Mouse (Mus musculus) hematopoietic stem cell, adult 5-6 weeks (primary cell): ENCODE measurements at regions not wholly inside any gene's neighbourhood (a gene's known extent, or its start where the extent isn't known, plus 50 kb on each side); places are given as distances from the start of the nearest gene placed in this dataset.

Experiments used
- ATAC-seq, 2 experiments: fragments of 125-278 bp in 1 of 2; replicated peaks in 1 of 2; 2 replicates each; pipeline ENCODE4 v1.8.0; 2016 to 2017; ENCODE audit warnings: inconsistent platforms in 2 of 2, mild to moderate bottlenecking in 2 of 2, moderate number of reproducible peaks in 2 of 2, low read depth in 1 of 2, moderate TSS enrichment in 1 of 2; ENCODE audit not compliant: low FRiP score in 2 of 2, poor library complexity in 2 of 2, severe bottlenecking in 2 of 2, insufficient read depth in 1 of 2, low TSS enrichment in 1 of 2

DNA sequence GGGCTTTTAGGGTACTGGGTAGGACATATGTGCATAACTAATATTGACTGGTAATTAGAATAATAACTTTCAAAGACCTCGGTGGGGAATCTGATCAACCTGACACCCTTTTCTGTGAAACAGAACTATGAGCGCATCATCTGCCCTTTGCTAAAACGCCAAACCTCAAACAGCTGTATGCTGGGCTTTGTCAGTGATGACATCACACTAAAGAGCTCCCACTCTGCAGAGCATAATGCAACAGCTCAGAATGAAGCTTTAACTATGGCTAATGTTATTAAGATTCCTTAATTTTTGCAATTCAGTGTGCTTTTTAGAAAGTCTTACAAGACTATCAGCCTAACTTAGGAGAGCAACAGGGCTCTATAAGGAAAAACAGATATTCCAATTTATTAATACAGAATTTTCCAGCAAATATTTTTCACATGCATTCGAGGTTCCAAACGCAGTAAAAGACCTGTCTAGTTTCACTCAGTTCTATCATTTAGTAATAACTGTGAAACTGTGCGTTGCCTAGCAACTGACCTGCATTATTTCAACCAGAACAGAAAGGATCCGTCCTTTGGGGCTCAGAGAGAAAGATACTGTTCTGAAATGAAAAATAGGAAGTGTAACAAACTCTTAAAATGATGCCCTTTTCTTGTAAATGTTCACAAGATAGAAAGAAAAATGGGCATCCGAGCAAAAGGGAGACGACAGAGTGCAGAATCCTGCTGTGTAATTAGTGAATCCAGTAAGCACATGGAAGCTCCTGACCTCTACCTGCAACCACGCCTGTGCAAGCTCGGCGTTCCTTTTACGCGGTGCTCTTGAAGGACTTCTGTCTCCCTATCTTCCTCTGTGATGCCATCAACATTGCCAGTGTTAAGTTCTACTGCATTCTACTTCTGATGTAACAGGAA lies 242.6 kb upstream of the Ank start:
- no peak for ATAC-seq

DNA sequence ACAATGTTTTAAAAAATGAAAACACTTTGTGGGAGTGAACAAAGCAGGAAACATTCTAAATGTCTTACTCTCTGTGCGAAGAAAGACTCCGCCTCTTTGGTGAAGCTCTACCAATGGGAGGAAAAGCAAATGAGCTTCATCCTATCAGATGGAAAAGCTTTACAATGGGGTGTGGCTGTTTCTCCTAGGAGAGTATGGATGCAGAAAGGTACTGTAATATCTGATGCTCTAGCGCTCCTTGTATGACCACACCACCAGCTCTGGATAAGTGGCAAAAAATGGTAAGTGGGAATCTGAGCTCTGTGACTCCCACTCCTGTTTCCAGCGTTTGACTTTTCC lies 242.0 kb upstream of the Ank start:
- ATAC-seq = no peak

- peak; percentile 76 to 86 for ATAC-seq
These were observed 233.7 kb upstream of the Ank start for GRCm38 (mm10) chr15:27232804-27233203.

DNA sequence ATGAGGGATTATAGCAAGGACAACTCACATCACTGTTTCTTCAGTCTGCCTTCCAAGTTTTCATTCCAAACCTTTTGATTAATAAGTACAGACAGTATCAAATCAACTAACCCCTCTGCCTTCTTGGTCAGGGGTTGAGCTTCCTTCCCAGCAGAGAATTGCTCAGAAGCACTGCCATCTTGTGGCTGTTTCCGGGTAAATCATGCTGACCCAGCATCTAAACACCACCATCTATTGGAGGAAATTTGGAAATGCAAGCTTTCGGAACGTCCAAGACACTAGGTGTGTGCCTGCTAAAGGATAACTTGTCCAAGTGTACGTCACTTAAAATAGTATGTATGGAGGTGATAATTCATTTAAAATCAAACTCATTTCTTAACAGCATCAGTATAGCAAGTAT lies 231.7 kb upstream of the Ank start:
- ATAC-seq = peak; percentile 67 to 81

DNA sequence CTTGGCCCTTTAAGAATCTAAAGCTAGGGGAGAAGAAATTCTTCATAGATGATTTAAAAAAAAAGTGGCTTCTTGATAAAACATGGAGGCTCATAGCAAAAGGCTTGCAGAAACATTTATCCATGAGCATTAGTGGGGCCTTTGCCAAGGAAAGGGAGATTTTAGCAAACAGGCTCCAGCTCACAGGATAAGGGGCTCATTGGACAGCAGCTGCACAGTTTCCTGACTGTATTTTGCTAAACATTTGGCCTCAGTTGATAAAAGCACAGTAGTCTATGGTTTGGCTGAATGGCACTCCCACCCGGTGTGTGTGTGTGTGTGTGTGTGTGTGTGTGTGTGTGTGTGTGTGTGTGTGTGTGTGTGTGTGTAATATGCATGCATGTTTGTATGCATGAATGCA lies 228.2 kb upstream of the Ank start:
- no peak for ATAC-seq

DNA sequence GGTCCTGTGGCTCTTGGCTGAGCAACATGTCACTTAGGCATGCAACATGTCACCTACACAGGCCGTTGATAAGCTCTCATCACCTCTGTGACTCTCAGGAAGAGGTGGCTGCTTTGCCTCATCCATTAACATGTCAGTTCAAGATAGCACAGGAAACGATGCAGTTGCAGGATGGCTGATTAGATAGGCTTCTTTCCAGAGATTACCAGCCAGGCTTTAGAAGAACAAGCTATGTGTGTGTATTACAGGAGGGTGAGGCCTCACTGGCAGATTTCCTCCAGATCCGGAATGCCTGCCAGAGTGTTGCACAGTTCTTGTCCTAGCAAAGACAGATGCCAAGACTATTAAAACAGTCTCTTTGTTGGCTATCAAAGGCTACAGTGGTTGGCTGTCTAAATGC lies 220.2 kb upstream of the Ank start:
- no peak for ATAC-seq

- ATAC-seq = no peak
These were observed 207.3 kb upstream of the Ank start for GRCm38 (mm10) chr15:27258984-27259853.

GRCm38 (mm10) chr15:27259854-27260191 lies 206.7 kb upstream of the Ank start:
- ATAC-seq = no peak

DNA sequence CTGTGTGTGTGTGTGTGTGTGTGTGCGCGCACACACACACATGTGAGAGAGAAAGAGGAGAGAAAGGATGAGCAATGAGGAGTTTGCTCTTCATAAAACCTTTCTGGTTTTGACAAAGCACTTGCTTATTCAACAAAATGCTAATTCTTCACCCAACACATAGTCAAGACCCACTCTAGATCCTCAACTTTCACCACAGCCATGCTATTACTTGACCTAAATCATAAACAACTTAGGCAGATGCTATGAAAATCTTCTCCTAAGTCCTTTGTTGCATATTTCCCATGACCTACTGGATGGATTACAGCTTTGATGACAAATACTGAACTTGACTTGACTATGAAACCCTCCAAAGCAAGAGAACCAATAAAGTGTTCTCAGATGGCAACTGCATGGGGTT lies 196.3 kb upstream of the Ank start:
- no peak for ATAC-seq

DNA sequence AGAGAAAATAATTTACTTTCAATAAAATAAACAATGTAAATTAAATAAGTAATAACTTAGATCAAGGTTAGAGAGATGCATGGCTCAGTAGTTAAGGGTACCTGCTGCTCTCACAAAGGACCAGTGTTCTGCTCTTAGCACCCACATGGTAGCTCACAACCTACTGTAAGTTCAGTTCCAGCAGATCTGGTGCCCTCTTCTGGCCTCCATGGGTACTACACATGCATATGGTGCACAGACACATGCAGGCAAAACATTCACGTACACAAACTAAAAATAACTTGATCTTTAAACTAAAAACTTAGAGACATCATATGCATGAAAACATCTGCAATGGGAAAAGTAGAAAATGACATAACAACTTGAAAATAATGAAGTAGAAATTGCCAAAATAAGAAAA lies 184.2 kb upstream of the Ank start:
- no peak for ATAC-seq

DNA sequence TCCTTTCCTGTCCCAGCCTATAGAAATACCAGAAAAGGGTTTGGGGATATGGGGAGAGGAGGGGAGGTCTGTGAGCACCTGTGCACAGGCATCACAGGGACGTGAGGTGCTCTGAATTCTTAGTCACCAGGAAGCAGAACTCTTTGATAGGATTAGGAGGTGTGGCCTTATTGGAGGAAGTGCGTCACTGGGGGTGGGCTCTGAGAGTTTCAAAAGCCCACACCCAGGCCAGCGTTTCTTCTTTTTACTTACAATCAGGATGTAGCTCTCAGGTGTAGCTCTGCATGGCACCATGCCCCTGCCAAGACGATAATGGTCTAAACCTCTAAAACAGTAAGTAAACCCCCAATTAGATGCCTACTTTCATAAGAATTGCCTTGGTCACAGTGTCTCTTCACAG lies 162.6 kb upstream of the Ank start:
- ATAC-seq = no peak

DNA sequence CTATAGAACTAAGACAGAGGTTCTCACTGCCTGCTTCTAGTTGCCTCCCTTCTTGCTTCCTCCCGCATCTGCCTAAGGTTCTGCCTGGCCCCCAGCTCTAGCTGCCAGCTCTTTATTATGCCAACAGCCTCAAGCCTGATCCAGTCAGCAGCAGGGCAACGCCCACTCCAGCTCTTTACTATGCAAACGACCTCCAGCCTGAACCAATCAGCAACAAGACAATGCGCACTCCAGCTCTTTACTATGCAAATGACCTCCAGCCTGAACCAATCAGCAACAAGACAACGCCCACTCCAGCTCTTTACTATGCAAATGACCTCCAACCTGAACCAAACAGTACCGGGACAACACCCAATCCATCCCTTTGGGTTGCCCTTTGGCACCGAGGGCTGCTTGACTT lies 162.2 kb upstream of the Ank start:
- no peak for ATAC-seq

DNA sequence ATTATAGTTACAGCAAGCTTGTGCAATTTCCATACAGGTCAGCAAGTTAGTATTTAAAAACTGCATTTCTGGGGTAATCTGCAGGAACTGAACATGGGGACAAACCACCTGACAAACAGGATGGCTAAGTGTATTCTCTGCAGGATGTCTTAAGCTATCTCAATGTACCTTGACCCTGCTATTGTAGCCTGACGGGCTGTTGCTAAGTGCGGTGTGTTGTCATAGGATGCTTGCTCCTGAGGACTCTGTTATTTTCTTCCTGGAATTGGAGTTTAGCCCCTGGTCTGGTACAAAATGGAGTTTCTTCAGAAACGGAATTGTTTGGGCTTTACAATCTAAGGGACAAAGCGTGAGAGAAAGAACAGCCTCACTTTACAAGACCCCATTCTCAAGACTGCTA lies 161.4 kb upstream of the Ank start:
- ATAC-seq = no peak

GRCm38 (mm10) chr15:27308639-27309038 lies 157.8 kb upstream of the Ank start:
- no peak for ATAC-seq

DNA sequence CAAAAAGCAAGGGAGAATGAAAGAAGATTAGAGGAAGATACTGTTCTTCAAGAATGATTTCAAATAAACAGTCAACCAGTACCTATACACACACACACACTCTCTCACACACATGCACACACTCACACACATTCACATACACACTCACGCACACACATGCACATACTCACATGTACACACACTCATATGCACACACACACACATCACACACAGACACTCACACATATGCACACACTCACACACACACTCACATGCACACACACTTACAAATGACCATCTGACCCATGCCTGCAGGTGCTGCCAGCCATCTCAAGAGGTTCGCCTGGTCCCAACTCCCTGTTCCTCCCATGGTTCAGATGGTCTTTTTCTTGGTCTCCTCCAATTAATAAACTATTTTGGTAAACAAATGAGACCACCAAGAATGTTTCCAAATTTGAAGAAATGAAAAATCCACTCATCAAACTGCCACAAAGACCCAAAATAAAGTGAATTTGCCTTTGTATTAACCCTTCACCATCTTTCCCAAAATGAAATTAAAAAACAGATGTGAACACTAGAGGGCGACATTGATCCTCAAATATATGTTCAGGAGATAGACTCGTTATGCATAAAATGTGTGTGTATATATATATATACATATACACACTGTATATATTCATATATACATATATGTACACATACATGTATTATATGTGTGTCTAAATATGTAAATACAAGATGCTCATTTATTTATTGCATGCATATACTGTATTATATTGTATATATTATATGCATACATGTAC lies 150.3 kb upstream of the Ank start:
- no peak for ATAC-seq

- no peak for ATAC-seq
These were observed 149.7 kb upstream of the Ank start for GRCm38 (mm10) chr15:27316746-27317129.

GRCm38 (mm10) chr15:27321915-27322665 lies 144.4 kb upstream of the Ank start:
- ATAC-seq = no peak
